Comparison of ENCODE assay signal across 16 mouse cellular contexts in genomic region chr10:90814412-90814811, GRCm38 (mm10).
DNase-seq lines count a peak whose midpoint lies in the region; ATAC-seq lines count a peak whose summit lies in the region.
"Had no signal": no experiment of that assay in that cellular context is flagged by ENCODE, and none has a peak within 500 bp of the region (broad histone marks: within the 10 kb centered on the region; RNA-seq: fewer than 3 reads in every experiment).

No protein-coding gene starts in this region.

- DNase-seq in forebrain, embryonic 11.5 days (ENCODE audit: low spot score), result no peak
- DNase-seq in brain, adult 2 months (ENCODE audit: low read depth, low spot score), result peak; percentile 96
- peak; percentile 70 for DNase-seq in cerebellum, adult 8-10 months
- no peak for DNase-seq in gastrocnemius, postnatal 25 days
- DNase-seq in limb, embryonic 10.5 days (ENCODE audit: low spot score), result no peak
- no peak for DNase-seq in thymus, postnatal 4 days
- DNase-seq: adrenal gland, postnatal 10 days; heart, adult 18-20 months; kidney, adult 11 months; kidney, postnatal 10 days; liver, postnatal 0 days; thymus, adult 2 months had no signal

- peak overlapping the region; percentile 15; the same call in 1 of the 2 replicates for H3K27ac ChIP-seq in forebrain, embryonic 13.5 days
- no peak overlapping the region for H3K27ac ChIP-seq in forebrain, embryonic 11.5 days (ENCODE audit: low read depth, low read length)
- no peak overlapping the region for H3K27ac ChIP-seq in forebrain, embryonic 15.5 days (replicated peaks)
- no peak overlapping the region for H3K27ac ChIP-seq in limb, embryonic 10.5 days
- H3K27ac ChIP-seq: embryonic facial prominence, embryonic 13.5 days had no signal

- no peak overlapping the region for H3K4me2 ChIP-seq in forebrain, embryonic 13.5 days
- H3K4me2 ChIP-seq in forebrain, embryonic 11.5 days (ENCODE audit: low read depth, low read length, severe bottlenecking), result no peak overlapping the region
- H3K4me2 ChIP-seq in forebrain, embryonic 15.5 days (replicated peaks), result no peak overlapping the region
- H3K4me2 ChIP-seq: embryonic facial prominence, embryonic 13.5 days had no signal

- no peaks in the 10 kb centered on the region for H3K27me3 ChIP-seq in forebrain, embryonic 13.5 days
- H3K27me3 ChIP-seq in forebrain, embryonic 11.5 days (ENCODE audit: control insufficient read depth, insufficient read depth, low read length), result no peaks in the 10 kb centered on the region
- H3K27me3 ChIP-seq in forebrain, embryonic 15.5 days, result no peaks in the 10 kb centered on the region
- H3K27me3 ChIP-seq in limb, embryonic 10.5 days (ENCODE audit: low read depth, poor library complexity, severe bottlenecking), result 0 out of 2 replicates have a peak, but pooled peaks cover 6% of the 10 kb centered on the region
- H3K27me3 ChIP-seq: CH12.LX had no signal

- ATAC-seq in forebrain, embryonic 13.5 days, result peak; percentile 62
- no peak for ATAC-seq in forebrain, embryonic 11.5 days (replicated peaks; ENCODE audit: low FRiP score)
- 0 out of 2 replicates have a peak, but pooled peaks have one; percentile 43 for ATAC-seq in forebrain, embryonic 15.5 days (replicated peaks)
- ATAC-seq: liver, postnatal 0 days had no signal

- H3K4me1 ChIP-seq in forebrain, embryonic 13.5 days, result peaks cover 48% of the 10 kb centered on the region
- H3K4me1 ChIP-seq in forebrain, embryonic 11.5 days (replicated peaks; ENCODE audit: control insufficient read depth, insufficient read depth, low read length), result peaks cover 4% of the 10 kb centered on the region; the same call in 1 of the 2 replicates
- peaks cover 39% of the 10 kb centered on the region for H3K4me1 ChIP-seq in forebrain, embryonic 15.5 days
- no peaks in the 10 kb centered on the region for H3K4me1 ChIP-seq in limb, embryonic 10.5 days
- H3K4me1 ChIP-seq: embryonic facial prominence, embryonic 13.5 days had no signal

- no peaks in the 10 kb centered on the region for H3K9me3 ChIP-seq in forebrain, embryonic 13.5 days (replicated peaks)
- H3K9me3 ChIP-seq in forebrain, embryonic 11.5 days (ENCODE audit: control insufficient read depth, low read length), result no peaks in the 10 kb centered on the region
- no peaks in the 10 kb centered on the region for H3K9me3 ChIP-seq in forebrain, embryonic 15.5 days
- no peaks in the 10 kb centered on the region for H3K9me3 ChIP-seq in limb, embryonic 10.5 days (replicated peaks)
- H3K9me3 ChIP-seq: embryonic facial prominence, embryonic 13.5 days had no signal

- no peaks in the 10 kb centered on the region for H3K36me3 ChIP-seq in forebrain, embryonic 13.5 days (ENCODE audit: poor library complexity, severe bottlenecking)
- H3K36me3 ChIP-seq in forebrain, embryonic 11.5 days (ENCODE audit: control insufficient read depth, insufficient read depth, low read length), result no peaks in the 10 kb centered on the region
- H3K36me3 ChIP-seq in forebrain, embryonic 15.5 days, result no peaks in the 10 kb centered on the region
- H3K36me3 ChIP-seq in limb, embryonic 10.5 days, result no peaks in the 10 kb centered on the region
- H3K36me3 ChIP-seq: embryonic facial prominence, embryonic 13.5 days had no signal

- no peak overlapping the region for H3K9ac ChIP-seq in forebrain, embryonic 13.5 days
- H3K9ac ChIP-seq in forebrain, embryonic 11.5 days (ENCODE audit: low read length), result no peak overlapping the region
- no peak overlapping the region for H3K9ac ChIP-seq in forebrain, embryonic 15.5 days (replicated peaks)
- H3K9ac ChIP-seq: embryonic facial prominence, embryonic 13.5 days; liver, postnatal 0 days had no signal

- no peak overlapping the region for H3K4me3 ChIP-seq in forebrain, embryonic 13.5 days
- H3K4me3 ChIP-seq in forebrain, embryonic 11.5 days (ENCODE audit: low read depth, low read length), result no peak overlapping the region
- H3K4me3 ChIP-seq in forebrain, embryonic 15.5 days, result no peak overlapping the region
- no peak overlapping the region for H3K4me3 ChIP-seq in limb, embryonic 10.5 days
- H3K4me3 ChIP-seq: embryonic facial prominence, embryonic 13.5 days had no signal

- 41% methylated on average over 6 of the region's 6 CpGs for WGBS in forebrain, embryonic 13.5 days
- WGBS in forebrain, embryonic 11.5 days, result 75% methylated on average over 6 of the region's 6 CpGs
- 28% methylated on average over 6 of the region's 6 CpGs for WGBS in forebrain, embryonic 15.5 days
- WGBS in limb, embryonic 10.5 days, result 78% methylated on average over 6 of the region's 6 CpGs

Comparison
In these comparisons a context has a peak if more than half of its experiments do, and no peak if none do; other contexts are left out.
1. DNase-seq: peak in brain, adult 2 months (single experiment) and cerebellum, adult 8-10 months (single experiment); none in forebrain, embryonic 11.5 days (single experiment), gastrocnemius, postnatal 25 days (single experiment), limb, embryonic 10.5 days (single experiment) and thymus, postnatal 4 days (single experiment).